Mouse (Mus musculus): Measurements from ENCODE around the gene Grn. TPM values are rescaled to one million over a fixed set of nuclear protein-coding genes. Genes with fewer than 3 reads are reported as not detected.
A peak's percentile ranks its signal among the peaks of the same experiment; 100 is the strongest.

Gene Grn
- polyA plus RNA-seq, 1 experiment from 2014 or later, result 191 TPM

- 4% methylated on average over 5 of the region's 5 CpGs for WGBS
- DNase-seq (ENCODE audit: low spot score), result no peak
- Histone ChIP-seq H3K4me2 (ENCODE audit: low read length) (no peak overlapping the region), H3K36me3 (ENCODE audit: insufficient read depth, low read length) (no peaks in the 10 kb centered on the region), H3K9ac (ENCODE audit: low read depth, low read length) (no peak overlapping the region), H3K4me1 (replicated peaks; ENCODE audit: insufficient read depth, low read length) (peaks cover 23% of the 10 kb centered on the region), H3K27ac (no peak overlapping the region), H3K4me3 (replicated peaks; ENCODE audit: low read depth, low read length) (no peak overlapping the region), H3K27me3 (ENCODE audit: insufficient read depth, low read length) (peaks cover 14% of the 10 kb centered on the region; the same call in 1 of the 2 replicates), H3K9me3 (replicated peaks; ENCODE audit: low read length) (no peaks in the 10 kb centered on the region)
- no peak for TF ChIP-seq CTCF (IDR thresholded peaks at IDR 0.05; ENCODE audit: low read depth)
- ATAC-seq (replicated peaks; ENCODE audit: low FRiP score, low read depth), result no peak
These were observed 34.9 kb upstream of the Grn start for GRCm38 (mm10) chr11:102395250-102395649.

- Histone ChIP-seq H3K27ac (no peak overlapping the region), H3K27me3 (ENCODE audit: insufficient read depth, low read length) (peaks cover 14% of the 10 kb centered on the region; the same call in 1 of the 2 replicates), H3K9ac (ENCODE audit: low read depth, low read length) (no peak overlapping the region), H3K9me3 (replicated peaks; ENCODE audit: low read length) (no peaks in the 10 kb centered on the region), H3K4me1 (replicated peaks; ENCODE audit: insufficient read depth, low read length) (peaks cover 23% of the 10 kb centered on the region), H3K36me3 (ENCODE audit: insufficient read depth, low read length) (no peaks in the 10 kb centered on the region), H3K4me3 (replicated peaks; ENCODE audit: low read depth, low read length) (no peak overlapping the region), H3K4me2 (ENCODE audit: low read length) (no peak overlapping the region)
- no peak for ATAC-seq (replicated peaks; ENCODE audit: low FRiP score, low read depth)
- no peak for TF ChIP-seq CTCF (IDR thresholded peaks at IDR 0.05; ENCODE audit: low read depth)
- WGBS, result 47% methylated on average over 6 of the region's 6 CpGs
- no peak for DNase-seq (ENCODE audit: low spot score)
These were observed 33.9 kb upstream of the Grn start for GRCm38 (mm10) chr11:102396263-102396662.

GRCm38 (mm10) chr11:102396671-102397141 lies 33.4 kb upstream of the Grn start:
- no peaks in the 10 kb centered on the region for H3K9me3 ChIP-seq (replicated peaks; ENCODE audit: low read length)
- no peak overlapping the region for H3K9ac ChIP-seq (ENCODE audit: low read depth, low read length)
- H3K36me3 ChIP-seq (ENCODE audit: insufficient read depth, low read length), result no peaks in the 10 kb centered on the region
- WGBS, result 59% methylated on average over 7 of the region's 7 CpGs
- H3K4me3 ChIP-seq (replicated peaks; ENCODE audit: low read depth, low read length), result no peak overlapping the region
- TF ChIP-seq CTCF (IDR thresholded peaks at IDR 0.05; ENCODE audit: low read depth), result no peak
- H3K27me3 ChIP-seq (ENCODE audit: insufficient read depth, low read length), result peaks cover 14% of the 10 kb centered on the region; the same call in 1 of the 2 replicates
- ATAC-seq (replicated peaks; ENCODE audit: low FRiP score, low read depth) (no peak), DNase-seq (ENCODE audit: low spot score) (no peak)
- no peak overlapping the region for H3K27ac ChIP-seq
- no peak overlapping the region for H3K4me2 ChIP-seq (ENCODE audit: low read length)
- H3K4me1 ChIP-seq (replicated peaks; ENCODE audit: insufficient read depth, low read length), result peaks cover 23% of the 10 kb centered on the region

- ATAC-seq (replicated peaks; ENCODE audit: low FRiP score, low read depth) (no peak), DNase-seq (ENCODE audit: low spot score) (peak; percentile 45)
- peaks cover 11% of the 10 kb centered on the region; the same call in 1 of the 2 replicates for H3K27me3 ChIP-seq (ENCODE audit: insufficient read depth, low read length)
- H3K27ac ChIP-seq, result no peak overlapping the region
- H3K9me3 ChIP-seq (replicated peaks; ENCODE audit: low read length), result no peaks in the 10 kb centered on the region
- 75% methylated on average over 20 of the region's 20 CpGs for WGBS
- no peak for TF ChIP-seq CTCF (IDR thresholded peaks at IDR 0.05; ENCODE audit: low read depth)
- H3K9ac ChIP-seq (ENCODE audit: low read depth, low read length), result no peak overlapping the region
- H3K36me3 ChIP-seq (ENCODE audit: insufficient read depth, low read length), result peaks cover 11% of the 10 kb centered on the region
- H3K4me3 ChIP-seq (replicated peaks; ENCODE audit: low read depth, low read length), result no peak overlapping the region
- no peak overlapping the region for H3K4me2 ChIP-seq (ENCODE audit: low read length)
- H3K4me1 ChIP-seq (replicated peaks; ENCODE audit: insufficient read depth, low read length), result peaks cover 19% of the 10 kb centered on the region
These were observed 31.9 kb upstream of the Grn start for GRCm38 (mm10) chr11:102398007-102398825.

DNA sequence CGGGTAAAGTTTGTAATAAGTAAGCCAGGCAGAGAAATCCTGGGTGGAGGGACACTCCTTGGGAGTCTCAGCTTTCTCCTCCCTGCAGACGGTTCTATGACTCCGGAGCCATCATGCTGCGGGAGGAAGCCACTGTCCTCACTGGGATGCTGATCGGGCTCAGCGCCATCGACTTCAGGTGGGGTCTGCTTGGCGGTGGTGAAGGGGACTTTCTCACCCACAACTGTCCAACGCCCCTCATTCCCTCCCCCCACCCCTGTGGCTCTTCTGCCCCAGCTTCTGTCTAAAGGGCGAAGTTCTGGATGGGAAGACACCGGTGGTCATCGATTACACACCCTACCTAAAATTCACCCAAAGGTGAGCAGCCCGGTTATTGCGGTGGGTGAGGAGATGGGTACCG lies 31.0 kb upstream of the Grn start:
- Histone ChIP-seq H3K4me1 (replicated peaks; ENCODE audit: insufficient read depth, low read length) (peaks cover 10% of the 10 kb centered on the region), H3K4me2 (ENCODE audit: low read length) (peak overlapping the region; percentile 54), H3K36me3 (ENCODE audit: insufficient read depth, low read length) (peaks cover 20% of the 10 kb centered on the region), H3K4me3 (replicated peaks; ENCODE audit: low read depth, low read length) (0 out of 2 replicates have a peak overlapping the region, but pooled peaks have one; percentile 27), H3K9me3 (replicated peaks; ENCODE audit: low read length) (no peaks in the 10 kb centered on the region), H3K9ac (ENCODE audit: low read depth, low read length) (0 out of 2 replicates have a peak overlapping the region, but pooled peaks have one; percentile 27), H3K27me3 (ENCODE audit: insufficient read depth, low read length) (peaks cover 11% of the 10 kb centered on the region; the same call in 1 of the 2 replicates), H3K27ac (no peak overlapping the region)
- TF ChIP-seq CTCF (IDR thresholded peaks at IDR 0.05; ENCODE audit: low read depth), result no peak
- DNase-seq (ENCODE audit: low spot score) (peak; percentile 15), ATAC-seq (replicated peaks; ENCODE audit: low FRiP score, low read depth) (no peak)
- 13% methylated on average over 15 of the region's 15 CpGs for WGBS

GRCm38 (mm10) chr11:102399610-102400072 lies 30.5 kb upstream of the Grn start:
- no peak for DNase-seq (ENCODE audit: low spot score)

More at GRCm38 (mm10) chr11:102399610-102400072, 30.5 kb upstream of the Grn start:
- Histone ChIP-seq H3K4me1 (replicated peaks; ENCODE audit: insufficient read depth, low read length) (peaks cover 12% of the 10 kb centered on the region), H3K4me3 (replicated peaks; ENCODE audit: low read depth, low read length) (peak overlapping the region; percentile 27; the same call in 1 of the 2 replicates), H3K9me3 (replicated peaks; ENCODE audit: low read length) (no peaks in the 10 kb centered on the region), H3K27me3 (ENCODE audit: insufficient read depth, low read length) (peaks cover 11% of the 10 kb centered on the region; the same call in 1 of the 2 replicates), H3K27ac (no peak overlapping the region), H3K4me2 (ENCODE audit: low read length) (peak overlapping the region; percentile 54), H3K36me3 (ENCODE audit: insufficient read depth, low read length) (peaks cover 23% of the 10 kb centered on the region), H3K9ac (ENCODE audit: low read depth, low read length) (peak overlapping the region; percentile 27; the same call in 1 of the 2 replicates)
- no peak for TF ChIP-seq CTCF (IDR thresholded peaks at IDR 0.05; ENCODE audit: low read depth)
- no peak for ATAC-seq (replicated peaks; ENCODE audit: low FRiP score, low read depth)
- WGBS, result under 1% methylated on average over 34 of the region's 34 CpGs

Measured in kidney, postnatal 0 days (tissue).